Mouse (Mus musculus) limb, embryonic 14.5 days (tissue): ENCODE results near the gene Saa1. TPM values are rescaled to one million over a fixed set of nuclear protein-coding genes. Genes with fewer than 3 reads are reported as not detected.
"Not testable (repeated sequence)": the region's sequence is repeated elsewhere in the genome, so short reads cannot be mapped to it uniquely, and the experiment has no call there.

Experiments used
- ATAC-seq: fragments of 200-750 bp; cut with Nextera tagmentation; 2 replicates; pipeline ENCODE4 v1.8.0; 2017; ENCODE audit warnings: low read depth, moderate number of reproducible peaks, moderate TSS enrichment; ENCODE audit not compliant: low FRiP score
- DNase-seq: peaks from one replicate; pipeline ENCODE4 v3.0.0-alpha.2; 2015; ENCODE audit warnings: low spot score
- H3K27ac ChIP-seq: fragments of 300-500 bp; sonication (generic); replicated peaks from 2 replicates; pipeline ENCODE4 v1.5.1; 2014; ENCODE audit warnings: low read depth, mild to moderate bottlenecking, low read length, moderate library complexity, mixed read lengths
- H3K27me3 ChIP-seq: fragments of 300-500 bp; sonication (generic); 2 replicates; pipeline ENCODE4 v1.6.1; 2014; ENCODE audit warnings: low read length, mixed read lengths; ENCODE audit not compliant: control insufficient read depth, insufficient read depth
- H3K36me3 ChIP-seq: fragments of 300-500 bp; sonication (generic); 2 replicates; pipeline ENCODE4 v1.6.1; 2014; ENCODE audit warnings: mild to moderate bottlenecking, low read length, moderate library complexity, mixed read lengths; ENCODE audit not compliant: control insufficient read depth, insufficient read depth
- H3K4me1 ChIP-seq: fragments of 300-500 bp; sonication (generic); 2 replicates; pipeline ENCODE4 v1.6.1; 2014; ENCODE audit warnings: antibody characterized with exemption, low read length, mixed read lengths; ENCODE audit not compliant: control insufficient read depth, insufficient read depth
- H3K4me2 ChIP-seq: fragments of 300-500 bp; sonication (generic); replicated peaks from 2 replicates; pipeline ENCODE4 v1.6.1; 2014; ENCODE audit warnings: low read depth, mild to moderate bottlenecking, low read length, moderate library complexity; ENCODE audit not compliant: severe bottlenecking
- H3K4me3 ChIP-seq: fragments of 300-500 bp; sonication (generic); replicated peaks from 2 replicates; pipeline ENCODE4 v1.5.1; 2014; ENCODE audit warnings: low read length
- H3K9ac ChIP-seq: fragments of 300-500 bp; sonication (generic); 2 replicates; pipeline ENCODE4 v1.6.1; 2014; ENCODE audit warnings: mild to moderate bottlenecking, low read depth, low read length, moderate library complexity; ENCODE audit not compliant: severe bottlenecking
- H3K9me3 ChIP-seq: fragments of 300-500 bp; sonication (generic); 2 replicates; pipeline ENCODE4 v1.6.1; 2016; ENCODE audit warnings: low read length; ENCODE audit not compliant: control insufficient read depth
- POLR2A ChIP-seq: fragments of 200-500 bp; IDR thresholded peaks from 2 replicates; pipeline ENCODE4 v1.8.0; 2012; ENCODE audit warnings: inconsistent platforms, mild to moderate bottlenecking, moderate library complexity, borderline replicate concordance; ENCODE audit not compliant: insufficient read depth, insufficient read length; ENCODE audit errors: extremely low read depth
- WGBS: fragments of 180-500 bp; shearing (Covaris S2); extraction: QIAGEN DNeasy Blood & Tissue Kit; methylation state at CpG from one replicate; pipeline ENCODE4 v1.1.7; 2014; 5-methylcytosine and 5-hydroxymethylcytosine counted together
- polyA plus RNA-seq, 2 experiments: library from polyadenylated mRNA; depleted of rRNA in 1 of 2; stranded (reverse) in 1 of 2; unstranded in 1 of 2; fragments of >200 nt; fragmentation: Nextera tagmentation in 1 of 2; extraction: Ambion mirVana in 1 of 2; gene quantifications; 2 replicates each; pipeline versions ENCODE4 v1.2.1 to v1.2.3; 2012 to 2014

Saa1 gene
- 0.24 and 0.68 TPM in 2 replicates for polyA plus RNA-seq (2012; rRNA removed)
- polyA plus RNA-seq (2014; fragmentation: Nextera tagmentation; extraction: Ambion mirVana): 0.44 and 1.5 TPM in 2 replicates

DNA sequence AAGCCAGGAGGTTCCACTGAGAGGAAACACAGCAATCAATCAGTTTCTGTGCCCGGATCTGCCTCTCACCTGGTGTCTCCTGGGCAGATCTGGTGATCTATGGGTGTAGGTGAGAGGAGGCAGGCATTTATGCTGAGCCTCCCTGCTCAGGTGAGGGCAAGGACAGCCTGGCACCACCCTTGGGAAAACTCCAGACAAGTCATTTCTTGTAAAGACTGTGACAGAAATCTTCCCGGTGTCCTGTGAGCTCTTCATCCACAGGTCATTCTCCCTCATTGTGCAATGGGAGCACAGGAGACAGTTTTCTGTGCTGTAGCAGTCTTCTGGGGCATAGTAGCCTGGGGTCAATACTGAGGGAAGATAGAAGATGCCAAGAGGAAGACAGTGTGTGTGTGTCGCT is at the start of gene Saa1:
Gene Saa1, minus strand, starts transcription at position 101 of the 400 bp plus-strand sequence.
- H3K9ac ChIP-seq, H3K27ac ChIP-seq, DNase-seq, H3K4me1 ChIP-seq, H3K4me3 ChIP-seq, H3K4me2 ChIP-seq, H3K27me3 ChIP-seq, H3K9me3 ChIP-seq, H3K36me3 ChIP-seq, ATAC-seq: not testable (repeated sequence)
- 67% methylated on average over 3 of the region's 3 CpGs for WGBS

DNA sequence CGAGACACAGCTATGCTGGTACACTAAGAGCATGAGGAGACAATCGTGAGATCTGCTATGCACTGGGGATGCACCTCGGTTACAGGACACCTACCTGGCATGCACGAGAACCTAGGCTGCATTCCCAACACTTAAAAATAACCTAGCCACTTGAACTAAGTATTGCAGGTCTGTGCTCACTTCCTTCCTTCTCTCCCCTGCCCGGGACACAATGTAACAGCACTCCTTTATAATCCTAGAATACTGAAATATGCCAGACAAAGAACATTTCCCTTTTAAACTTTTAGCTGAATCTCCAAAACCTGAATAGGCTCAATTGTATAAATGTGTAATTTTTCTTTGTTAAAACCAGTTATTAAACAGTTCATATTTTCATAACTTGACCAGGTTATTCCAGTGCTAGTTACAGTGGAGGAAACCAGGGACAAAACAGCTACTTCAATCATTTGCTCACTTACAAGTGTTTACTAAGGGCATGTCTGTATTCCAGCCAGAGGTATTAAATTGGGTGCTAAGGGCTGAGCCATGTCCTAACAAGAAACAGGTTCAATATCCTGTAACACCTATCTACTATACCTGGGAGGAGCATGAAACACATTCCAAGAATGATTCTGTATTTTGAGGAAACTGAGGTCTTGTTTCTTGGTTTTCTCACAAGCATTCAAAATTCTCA is 46.5 kb upstream of the Saa1 start:
- DNase-seq (no peak), ATAC-seq (no peak)
- no peaks in the 10 kb centered on the region for H3K27me3 ChIP-seq
- TF ChIP-seq POLR2A: no peak
- H3K27ac ChIP-seq: no peak overlapping the region
- peaks cover 51% of the 10 kb centered on the region for H3K36me3 ChIP-seq
- 89% methylated on average over 5 of the region's 5 CpGs for WGBS
- H3K9me3 ChIP-seq: no peaks in the 10 kb centered on the region
- no peak overlapping the region for H3K4me3 ChIP-seq
- no peak overlapping the region for H3K9ac ChIP-seq
- H3K4me1 ChIP-seq: no peaks in the 10 kb centered on the region
- H3K4me2 ChIP-seq: no peak overlapping the region

DNA sequence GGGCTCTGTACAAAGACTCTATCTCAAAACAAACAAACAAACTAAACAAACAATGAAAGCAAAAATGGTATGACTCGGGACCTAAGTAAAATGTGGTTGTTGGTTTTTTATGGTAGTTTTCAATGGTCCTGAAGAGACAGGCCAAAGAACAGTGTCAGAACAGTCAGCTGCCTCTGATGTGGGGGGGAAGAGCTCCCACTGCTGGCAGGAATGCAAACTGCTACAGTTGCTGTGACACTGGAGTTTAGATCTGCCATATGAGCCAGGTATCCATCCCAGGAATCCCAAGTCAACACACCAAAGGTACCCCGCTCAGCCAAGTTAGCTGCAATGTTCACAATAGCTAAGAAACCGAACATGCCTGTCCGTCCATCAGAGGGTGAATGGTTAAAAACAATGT is 27.9 kb upstream of the Saa1 start:
- H3K9ac ChIP-seq: no peak overlapping the region
- ATAC-seq (peak; percentile 47; the same call in 1 of the 2 replicates), DNase-seq (peak; percentile 54)
- H3K4me2 ChIP-seq: no peak overlapping the region
- TF ChIP-seq POLR2A: no peak
- WGBS: 66% methylated on average over 4 of the region's 4 CpGs
- no peak overlapping the region for H3K4me3 ChIP-seq
- no peaks in the 10 kb centered on the region for H3K9me3 ChIP-seq
- no peaks in the 10 kb centered on the region for H3K4me1 ChIP-seq
- no peaks in the 10 kb centered on the region for H3K27me3 ChIP-seq
- H3K27ac ChIP-seq: no peak overlapping the region
- H3K36me3 ChIP-seq: peaks cover 81% of the 10 kb centered on the region

DNA sequence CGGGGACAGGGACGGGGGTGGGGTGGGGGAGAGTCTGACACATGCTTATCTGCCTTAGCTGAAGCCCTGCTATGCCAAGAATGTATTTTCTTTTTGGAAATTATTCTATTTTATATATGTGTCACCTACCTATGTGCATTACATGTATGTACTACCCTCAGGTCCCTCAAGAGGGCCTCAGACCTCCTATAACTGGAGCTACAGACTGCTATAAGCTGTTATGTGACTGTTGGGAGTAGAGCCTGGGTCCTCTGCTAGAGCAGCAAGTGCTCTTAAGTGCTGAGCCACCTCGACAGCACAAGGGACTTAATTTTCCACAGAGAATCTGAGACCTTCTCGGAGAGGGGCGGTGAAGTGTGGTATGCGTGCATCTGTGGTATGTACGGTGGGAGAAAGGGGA is 25.7 kb upstream of the Saa1 start:
- no peaks in the 10 kb centered on the region for H3K9me3 ChIP-seq
- no peaks in the 10 kb centered on the region for H3K27me3 ChIP-seq
- 93% methylated on average over 7 of the region's 7 CpGs for WGBS
- H3K4me2 ChIP-seq: no peak overlapping the region
- no peaks in the 10 kb centered on the region for H3K4me1 ChIP-seq
- no peak overlapping the region for H3K27ac ChIP-seq
- no peak for TF ChIP-seq POLR2A
- no peak for ATAC-seq
- H3K9ac ChIP-seq: no peak overlapping the region
- DNase-seq: no peak
- no peak overlapping the region for H3K4me3 ChIP-seq
- peaks cover 77% of the 10 kb centered on the region for H3K36me3 ChIP-seq

DNA sequence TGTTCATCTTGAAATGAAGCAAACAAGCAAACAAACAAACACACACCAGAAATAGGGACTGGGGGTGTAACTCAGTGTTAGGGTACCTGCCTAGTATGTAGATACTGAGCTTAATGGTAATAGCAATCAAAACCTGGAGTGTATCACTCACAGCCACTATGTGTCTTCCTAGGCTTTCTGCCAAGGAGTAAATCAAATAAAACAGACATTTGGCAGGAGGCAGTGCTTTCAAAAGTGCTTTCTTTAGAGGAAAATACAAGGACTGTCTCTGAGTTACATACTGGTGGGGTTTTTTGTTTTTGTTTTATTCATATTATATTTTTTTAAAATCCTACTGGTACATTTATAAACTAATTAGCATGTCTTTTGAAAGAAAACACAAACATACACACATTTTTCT is 24.6 kb upstream of the Saa1 start:
- no peak for TF ChIP-seq POLR2A
- ATAC-seq (no peak), DNase-seq (no peak)
- Histone ChIP-seq H3K9ac (no peak overlapping the region), H3K4me2 (no peak overlapping the region), H3K9me3 (no peaks in the 10 kb centered on the region), H3K4me3 (no peak overlapping the region), H3K36me3 (peaks cover 77% of the 10 kb centered on the region), H3K27me3 (no peaks in the 10 kb centered on the region), H3K27ac (no peak overlapping the region), H3K4me1 (no peaks in the 10 kb centered on the region)

DNA sequence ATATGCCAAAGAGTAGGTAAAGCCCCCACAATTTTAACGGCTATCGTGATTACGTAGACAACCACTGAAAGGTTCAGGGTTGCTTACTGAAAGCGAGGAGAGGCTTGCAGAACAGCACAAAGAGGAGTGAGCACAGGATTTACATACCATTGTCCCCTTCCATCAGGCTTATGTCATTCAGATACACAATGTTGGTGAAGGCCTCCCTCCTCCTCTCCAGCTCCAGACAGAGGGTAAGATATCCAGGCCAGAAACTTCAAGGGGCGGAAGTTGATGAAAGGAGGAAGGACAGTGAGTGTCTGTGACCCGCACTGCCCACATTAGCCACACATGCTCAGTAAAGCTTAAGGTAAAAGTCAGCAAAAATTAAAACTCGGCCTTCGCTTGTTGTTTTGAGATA is 21.9 kb upstream of the Saa1 start:
- Histone ChIP-seq H3K9me3 (no peaks in the 10 kb centered on the region), H3K27me3 (no peaks in the 10 kb centered on the region), H3K4me1 (no peaks in the 10 kb centered on the region), H3K36me3 (peaks cover 84% of the 10 kb centered on the region), H3K4me3 (no peak overlapping the region), H3K9ac (no peak overlapping the region), H3K4me2 (no peak overlapping the region), H3K27ac (no peak overlapping the region)
- 96% methylated on average over 8 of the region's 8 CpGs for WGBS
- TF ChIP-seq POLR2A: no peak
- no peak for DNase-seq
- no peak for ATAC-seq
